Mouse (Mus musculus): Measurements from ENCODE around the gene 1500009C09Rik.

Gene 1500009C09Rik

DNA sequence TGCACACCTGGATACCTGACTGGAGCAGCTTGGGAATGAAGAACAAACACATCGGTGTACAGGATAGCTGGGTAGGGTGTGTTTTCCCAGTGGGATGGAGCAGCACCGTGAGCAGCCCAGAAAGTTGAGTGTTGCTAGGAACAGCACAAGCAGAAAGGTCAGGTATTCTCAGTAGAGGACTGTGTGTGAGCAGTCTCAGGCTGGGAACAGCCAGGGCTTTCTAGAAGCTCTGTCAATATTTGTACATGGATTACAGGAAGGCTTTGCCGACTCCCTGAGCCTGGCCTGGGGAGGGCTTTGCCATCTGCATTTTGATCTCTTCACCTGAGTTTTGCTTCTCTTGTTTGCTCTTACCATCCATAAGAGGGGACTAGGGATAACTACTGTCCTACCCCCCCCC lies 54.9 kb downstream of the 1500009C09Rik start:
- in situ Hi-C loops (cut with MboI; ENCODE audit: low sequenced_read_pairs): no loop called here

DNA sequence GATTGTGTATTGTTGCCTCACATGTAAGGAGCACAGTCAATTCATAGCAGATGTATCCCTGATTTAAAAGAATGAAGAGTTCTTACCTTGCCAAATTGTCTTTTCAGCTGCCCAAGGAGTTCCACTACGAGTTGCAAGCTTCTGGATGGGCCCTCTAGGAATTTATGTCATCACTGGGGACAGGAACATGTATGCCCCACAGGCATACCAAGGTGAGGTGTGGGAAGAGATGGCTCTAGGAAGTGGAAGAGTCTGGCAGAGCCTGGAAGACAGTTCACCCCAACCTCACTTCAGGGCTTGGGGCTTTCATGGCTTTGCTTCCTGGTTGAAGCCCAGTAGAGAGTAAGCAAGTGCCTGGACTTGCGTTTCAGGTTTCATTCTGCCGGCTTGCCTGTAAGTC lies 56.2 kb downstream of the 1500009C09Rik start:
- in situ Hi-C loops (cut with MboI; ENCODE audit: low sequenced_read_pairs): no loop called here
